Mouse (Mus musculus) B cell, adult 2 months (primary cell): Measurements from ENCODE around the gene Adam10.

Experiments
- DNase-seq, 2 experiments: peaks; one replicate each; pipeline ENCODE4 v3.0.0; 2022

Adam10 gene

GRCm38 (mm10) chr9:70794643-70795438, 116.0 kb downstream of the Adam10 start:
- no peak for DNase-seq

GRCm38 (mm10) chr9:70795439-70795757, 116.6 kb downstream of the Adam10 start:
- no peak for DNase-seq

DNA sequence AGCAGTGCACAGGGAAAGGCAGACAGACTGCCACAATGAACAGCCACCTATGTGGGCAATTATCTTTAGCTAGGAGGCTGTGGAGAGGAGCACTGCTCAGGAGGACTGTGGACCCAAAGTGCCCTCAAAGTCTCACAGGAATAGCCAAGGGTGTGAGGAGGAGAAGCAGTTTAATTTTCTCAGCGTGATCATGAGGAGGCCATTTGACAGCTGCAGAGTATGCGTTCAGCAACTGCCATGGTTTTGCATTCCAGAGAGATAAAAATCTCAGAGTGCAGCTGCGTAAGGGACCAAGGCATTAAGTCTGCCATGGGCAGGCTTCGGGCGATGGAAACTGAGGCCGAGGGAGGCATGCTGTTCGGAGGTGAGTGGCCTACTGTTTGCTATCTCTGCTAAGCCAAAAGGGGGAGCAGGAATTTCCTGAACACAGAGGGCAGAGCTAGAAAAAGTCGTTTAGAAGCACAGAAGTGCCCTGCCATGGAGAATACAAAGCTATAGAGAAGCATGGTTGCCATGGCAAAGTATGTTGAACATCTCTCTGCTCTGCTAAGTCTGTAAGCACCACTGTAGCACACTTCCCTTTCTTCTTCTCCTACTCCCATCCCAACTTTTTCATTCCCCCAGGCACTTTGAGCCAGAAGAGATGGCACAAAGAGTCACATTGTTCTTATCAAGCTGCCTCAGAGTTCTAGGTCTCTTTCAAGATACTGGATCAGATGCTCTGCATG, 122.0 kb downstream of the Adam10 start:
- no peak for DNase-seq

GRCm38 (mm10) chr9:70801761-70802160, 123.0 kb downstream of the Adam10 start:
- no peak for DNase-seq

DNA sequence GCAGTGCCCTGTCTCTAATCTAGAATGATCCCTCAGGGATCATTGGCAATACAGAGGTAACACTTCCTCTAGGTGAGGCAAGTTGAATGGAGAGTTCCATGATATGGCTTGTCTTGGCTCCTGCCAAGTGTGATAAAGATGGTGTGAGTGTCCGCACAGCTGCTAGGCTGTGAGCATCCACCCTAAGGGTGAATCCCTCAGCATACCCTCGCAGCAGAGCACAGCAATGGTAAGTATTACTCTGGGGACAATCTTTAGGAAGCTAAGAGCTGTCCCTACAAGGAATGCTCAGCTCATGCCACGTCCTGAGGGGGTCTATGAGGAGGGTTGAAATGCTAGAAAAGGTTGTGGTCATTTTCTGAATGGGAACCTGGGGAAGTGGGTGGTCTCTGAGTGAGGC, 124.0 kb downstream of the Adam10 start:
- DNase-seq = no peak

- DNase-seq = no peak
These were observed 127.3 kb downstream of the Adam10 start for GRCm38 (mm10) chr9:70806069-70806468.

- DNase-seq = no peak
These were observed 128.9 kb downstream of the Adam10 start for GRCm38 (mm10) chr9:70807714-70808113.

GRCm38 (mm10) chr9:70812551-70812950, 133.8 kb downstream of the Adam10 start:
- DNase-seq = no peak

- peak in 1 of 2 experiments; percentile 28 for DNase-seq
These were observed 138.0 kb downstream of the Adam10 start for GRCm38 (mm10) chr9:70816701-70817305.

- no peak for DNase-seq
These were observed 138.6 kb downstream of the Adam10 start for GRCm38 (mm10) chr9:70817396-70817795.

- no peak for DNase-seq
These were observed 139.9 kb downstream of the Adam10 start for GRCm38 (mm10) chr9:70818739-70819138.

GRCm38 (mm10) chr9:70824103-70824502, 145.3 kb downstream of the Adam10 start:
- no peak for DNase-seq

- no peak for DNase-seq
These were observed 149.1 kb downstream of the Adam10 start for GRCm38 (mm10) chr9:70827911-70828310.
